Comparison of ENCODE assay signal across 26 mouse cellular contexts in the genomic region with DNA sequence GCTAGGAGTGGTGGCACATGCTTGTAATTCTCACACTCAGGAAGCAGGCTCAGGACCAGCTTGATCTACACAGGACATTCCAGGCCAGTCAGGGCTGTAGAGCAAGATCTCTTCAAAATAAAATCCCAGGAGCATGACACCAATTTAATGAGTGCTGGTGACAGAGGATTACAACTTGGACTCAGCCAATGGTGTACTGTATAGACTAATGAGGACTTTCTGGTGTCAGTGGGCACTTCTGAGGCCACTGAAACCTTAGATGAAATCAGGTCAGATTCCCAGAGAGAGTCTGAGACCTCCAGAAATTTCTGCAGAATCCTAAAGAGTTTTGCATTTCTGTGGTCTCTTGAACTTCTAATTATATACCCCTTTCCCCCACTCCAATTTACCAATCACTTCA. TPM values are rescaled to one million over a fixed set of nuclear protein-coding genes. Genes with fewer than 3 reads are reported as not detected.
A peak's percentile ranks its signal among the peaks of the same experiment; 100 is the strongest.
DNase-seq lines count a peak whose midpoint lies in the region; ATAC-seq and TF ChIP-seq lines count a peak whose summit lies in the region.
"Had no signal": no experiment of that assay in that cellular context is flagged by ENCODE, and none has a peak within 500 bp of the region (broad histone marks: within the 10 kb centered on the region; RNA-seq: fewer than 3 reads in every experiment).

No protein-coding gene starts in this region.

- DNase-seq in embryonic facial prominence, embryonic 10.5 days (ENCODE audit: low spot score) = no peak
- DNase-seq in kidney, adult 11 months = no peak
- peak; percentile 43 for DNase-seq in kidney, postnatal 0 days (ENCODE audit: low spot score)
- DNase-seq in kidney, postnatal 4 days = no peak
- DNase-seq: adrenal gland, adult 2 months; adrenal gland, postnatal 10 days; adrenal gland, postnatal 25 days; B cell, adult 2 months; cerebellum, adult 11 months; cerebellum, adult 18-20 months; cerebellum, adult 8-10 months; cerebellum, adult 9-11 months; cerebellum, postnatal 14 days; cerebellum, postnatal 36 days; embryo, embryonic 11 days had no signal

- no peaks in the 10 kb centered on the region for H3K27me3 ChIP-seq in embryonic facial prominence, embryonic 15.5 days
- no peaks in the 10 kb centered on the region for H3K27me3 ChIP-seq in embryonic facial prominence, embryonic 10.5 days (replicated peaks; ENCODE audit: low read depth, poor library complexity, severe bottlenecking)
- H3K27me3 ChIP-seq in kidney, embryonic 14.5 days (ENCODE audit: control insufficient read depth, insufficient read depth, low read length) = no peaks in the 10 kb centered on the region
- no peaks in the 10 kb centered on the region for H3K27me3 ChIP-seq in kidney, postnatal 0 days (ENCODE audit: insufficient read depth, low read length)
- H3K27me3 ChIP-seq: CH12.LX; embryonic facial prominence, embryonic 12.5 days; forebrain, embryonic 12.5 days had no signal

- no peak overlapping the region for H3K27ac ChIP-seq in embryonic facial prominence, embryonic 15.5 days (replicated peaks)
- no peak overlapping the region for H3K27ac ChIP-seq in embryonic facial prominence, embryonic 10.5 days (replicated peaks)
- H3K27ac ChIP-seq in kidney, embryonic 14.5 days (ENCODE audit: low read depth, low read length) = no peak overlapping the region
- peak overlapping the region; percentile 13; the same call in 1 of the 2 replicates for H3K27ac ChIP-seq in kidney, postnatal 0 days
- H3K27ac ChIP-seq: embryonic facial prominence, embryonic 12.5 days; forebrain, embryonic 10.5 days; forebrain, embryonic 12.5 days had no signal

- H3K4me1 ChIP-seq in embryonic facial prominence, embryonic 15.5 days = no peaks in the 10 kb centered on the region
- H3K4me1 ChIP-seq in embryonic facial prominence, embryonic 10.5 days = peaks cover 12% of the 10 kb centered on the region
- 0 out of 2 replicates have a peak, but pooled peaks cover 13% of the 10 kb centered on the region for H3K4me1 ChIP-seq in kidney, embryonic 14.5 days (ENCODE audit: control insufficient read depth, insufficient read depth, low read length)
- H3K4me1 ChIP-seq in kidney, postnatal 0 days (replicated peaks; ENCODE audit: insufficient read depth, low read length) = 0 out of 2 replicates have a peak, but pooled peaks cover 3% of the 10 kb centered on the region
- H3K4me1 ChIP-seq: forebrain, embryonic 10.5 days; forebrain, embryonic 12.5 days had no signal

- 0 out of 2 replicates have a peak, but pooled peaks have one; percentile 60 for ATAC-seq in embryonic facial prominence, embryonic 15.5 days (ENCODE audit: insufficient number of reproducible peaks, low FRiP score, low TSS enrichment, low read depth)
- peak; percentile 52; the same call in 1 of the 2 replicates for ATAC-seq in kidney, embryonic 14.5 days (ENCODE audit: low FRiP score, low TSS enrichment)
- no peak for ATAC-seq in kidney, postnatal 0 days (replicated peaks; ENCODE audit: low FRiP score, low read depth)
- ATAC-seq: CD4-positive, CD25-positive, alpha-beta regulatory T cell, adult 4 months; forebrain, embryonic 14.5 days; forebrain, embryonic 16.5 days had no signal

- H3K36me3 ChIP-seq in embryonic facial prominence, embryonic 15.5 days = no peaks in the 10 kb centered on the region
- H3K36me3 ChIP-seq in embryonic facial prominence, embryonic 10.5 days (replicated peaks) = no peaks in the 10 kb centered on the region
- H3K36me3 ChIP-seq in kidney, embryonic 14.5 days (ENCODE audit: control insufficient read depth, insufficient read depth, low read length) = no peaks in the 10 kb centered on the region
- H3K36me3 ChIP-seq in kidney, postnatal 0 days (ENCODE audit: insufficient read depth, low read length) = no peaks in the 10 kb centered on the region
- H3K36me3 ChIP-seq: embryonic facial prominence, embryonic 12.5 days; forebrain, embryonic 10.5 days; forebrain, embryonic 12.5 days; G1E had no signal

- H3K4me2 ChIP-seq in embryonic facial prominence, embryonic 15.5 days (replicated peaks) = no peak overlapping the region
- no peak overlapping the region for H3K4me2 ChIP-seq in kidney, embryonic 14.5 days (replicated peaks; ENCODE audit: low read depth, low read length)
- H3K4me2 ChIP-seq in kidney, postnatal 0 days (ENCODE audit: low read length) = no peak overlapping the region
- H3K4me2 ChIP-seq: embryonic facial prominence, embryonic 12.5 days; forebrain, embryonic 12.5 days had no signal

- H3K9ac ChIP-seq in embryonic facial prominence, embryonic 15.5 days = no peak overlapping the region
- H3K9ac ChIP-seq in kidney, embryonic 14.5 days (ENCODE audit: low read depth, low read length) = no peak overlapping the region
- no peak overlapping the region for H3K9ac ChIP-seq in kidney, postnatal 0 days (ENCODE audit: low read depth, low read length)
- H3K9ac ChIP-seq: embryonic facial prominence, embryonic 12.5 days; forebrain, embryonic 12.5 days had no signal

- H3K9me3 ChIP-seq in embryonic facial prominence, embryonic 15.5 days (replicated peaks) = no peaks in the 10 kb centered on the region
- peaks cover 8% of the 10 kb centered on the region for H3K9me3 ChIP-seq in embryonic facial prominence, embryonic 10.5 days
- H3K9me3 ChIP-seq in kidney, embryonic 14.5 days (ENCODE audit: control insufficient read depth, low read length) = no peaks in the 10 kb centered on the region
- H3K9me3 ChIP-seq in kidney, postnatal 0 days (replicated peaks; ENCODE audit: low read length) = no peaks in the 10 kb centered on the region
- H3K9me3 ChIP-seq: embryonic facial prominence, embryonic 12.5 days; G1E had no signal

- no peak overlapping the region for H3K4me3 ChIP-seq in embryonic facial prominence, embryonic 15.5 days (replicated peaks)
- no peak overlapping the region for H3K4me3 ChIP-seq in embryonic facial prominence, embryonic 10.5 days
- no peak overlapping the region for H3K4me3 ChIP-seq in kidney, embryonic 14.5 days (ENCODE audit: low read length)
- no peak overlapping the region for H3K4me3 ChIP-seq in kidney, postnatal 0 days (replicated peaks; ENCODE audit: low read depth, low read length)
- H3K4me3 ChIP-seq: embryonic facial prominence, embryonic 12.5 days; erythroblast, embryonic 14.5 days; forebrain, embryonic 10.5 days; forebrain, embryonic 12.5 days had no signal

- no peak for TF ChIP-seq CTCF in kidney, postnatal 0 days (IDR thresholded peaks at IDR 0.05; ENCODE audit: low read depth)

RNA-seq across cellular contexts. Expression of a gene that starts 57.9 kb away (rescaled TPM):
- polyA plus RNA-seq in embryonic facial prominence, embryonic 15.5 days (2015; fragmentation: Nextera tagmentation; extraction: Ambion mirVana) = 5.2 and 6.6 TPM in 2 replicates
- polyA plus RNA-seq in embryonic facial prominence, embryonic 10.5 days (2016; fragmentation: Nextera tagmentation; extraction: Ambion mirVana) = 1.5 and 3.3 TPM in 2 replicates
- polyA plus RNA-seq in kidney, embryonic 14.5 days (2014; fragmentation: Nextera tagmentation; extraction: Ambion mirVana) = 3.7 and 5.7 TPM in 2 replicates
- polyA plus RNA-seq in kidney, postnatal 0 days (2015; fragmentation: Nextera tagmentation; extraction: Ambion mirVana) = 27.7 and 31.3 TPM in 2 replicates
- polyA plus RNA-seq: CD4-positive, CD25-positive, alpha-beta regulatory T cell, adult 4 months; erythroblast, embryonic 14.5 days; G1E had no signal
